Mouse (Mus musculus) embryonic fibroblast, embryonic 13.5 days (primary cell): ENCODE data around the gene Magi3.

Source experiments
- CTCF ChIP-seq: IDR thresholded peaks from 2 replicates; pipeline ENCODE4 v1.5.1; 2011; ENCODE audit warnings: mild to moderate bottlenecking, control low read depth, low read length, moderate library complexity, borderline replicate concordance; ENCODE audit not compliant: insufficient read depth
- POLR2A ChIP-seq: IDR thresholded peaks from 2 replicates; pipeline ENCODE4 v1.6.1; 2011; ENCODE audit warnings: low read depth, mild to moderate bottlenecking, control low read depth, low read length, moderate library complexity

- TF ChIP-seq POLR2A, result no peak
- no peak for TF ChIP-seq CTCF
These were observed 124.2 kb downstream of the Magi3 start for GRCm38 (mm10) chr3:104095936-104096335.
